Mouse (Mus musculus): ENCODE measurements around the gene Diaph2. TPM values are rescaled to one million over a fixed set of nuclear protein-coding genes. Genes with fewer than 3 reads are reported as not detected.

The Diaph2 gene
- polyA plus RNA-seq (2015; fragmentation: Illumina TruSeq; extraction: RNeasy Lipid Tissue Mini Kit (QIAGEN cat#74804); ENCODE audit: low read depth, low replicate concordance) = 9.6 TPM

DNA sequence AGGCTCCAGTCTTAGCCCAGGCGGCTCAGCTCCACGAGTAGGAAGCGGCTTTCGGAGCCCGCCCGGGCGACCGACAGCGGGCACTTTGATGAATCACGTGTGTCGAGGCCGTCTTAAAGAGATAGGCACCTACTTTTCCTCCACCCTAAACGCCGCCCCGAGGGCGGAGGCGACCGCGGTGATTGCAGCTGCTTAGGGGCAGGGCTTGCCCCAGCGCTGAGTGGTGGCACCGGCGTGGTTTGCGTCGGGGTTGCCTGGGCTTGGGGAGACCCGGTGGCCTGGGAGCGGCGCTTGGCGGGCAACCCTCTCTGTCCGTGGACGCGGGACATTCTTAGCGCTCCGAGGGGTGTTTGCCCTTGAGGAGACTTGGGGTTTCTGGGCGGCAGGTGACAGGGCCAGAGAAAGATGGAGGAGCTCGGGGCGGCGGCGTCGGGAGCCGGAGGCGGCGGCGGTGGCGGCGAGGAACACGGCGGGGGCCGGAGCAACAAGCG is at the start of gene Diaph2:
Gene Diaph2 (plus strand): TSS at position 172 of the 491 bp plus-strand sequence.

